Mouse (Mus musculus) brain, embryonic 14.5 days (tissue): ENCODE measurements at regions not wholly inside any gene's neighbourhood (a gene's known extent, or its start where the extent isn't known, plus 50 kb on each side); places are given as distances from the start of the nearest gene placed in this dataset.

Experiments used
- CTCF ChIP-seq: fragments of 200-500 bp; IDR thresholded peaks from 2 replicates; pipeline ENCODE4 v1.5.1; 2012; ENCODE audit warnings: inconsistent platforms, mild to moderate bottlenecking, moderate library complexity, borderline replicate concordance; ENCODE audit not compliant: insufficient read depth, insufficient read length; ENCODE audit errors: extremely low read depth
- POLR2A ChIP-seq: fragments of 200-500 bp; IDR thresholded peaks from 2 replicates; pipeline ENCODE4 v1.6.1; 2012; ENCODE audit warnings: mild to moderate bottlenecking, inconsistent platforms, borderline replicate concordance; ENCODE audit not compliant: poor library complexity, insufficient read depth, insufficient read length, severe bottlenecking; ENCODE audit errors: extremely low read depth

- TF ChIP-seq CTCF: no peak
- TF ChIP-seq POLR2A: no peak
Observed at GRCm38 (mm10) chr15:52430491-52431158, 1454.1 kb upstream of the Gm7489 start.
